Mouse (Mus musculus) left cerebral cortex, postnatal 25 days (tissue): ENCODE measurements around the gene Wap. TPM values are rescaled to one million over a fixed set of nuclear protein-coding genes. Genes with fewer than 3 reads are reported as not detected.

Source experiments
- total RNA-seq, 2 experiments: library from RNA; stranded (reverse); gene quantifications; 2 replicates each; pipeline ENCODE4 v1.2.3; 2021

The Wap gene
- total RNA-seq, 2 experiments from 2014 or later, result not detected

Other genes starting within 250 kb of the Wap start
- gene Zmiz2, start 249.6 kb downstream of the Wap start, total RNA-seq, result 100 to 1,000 TPM; 215 to 216 TPM
- gene Ppia, start 223.2 kb downstream of the Wap start, total RNA-seq, result 1,000 to 10,000 TPM; 1,922 to 2,079 TPM
- 10 to 100 TPM; 32.3 to 32.6 TPM for gene H2afv, start 194.2 kb downstream of the Wap start, total RNA-seq
- 100 to 1,000 TPM; 294 to 301 TPM for gene Purb, start 162.7 kb downstream of the Wap start, total RNA-seq
- 1 to 10 TPM in 1 of 2 experiments, under 1 TPM in 1; 0.32 to 1.3 TPM for gene Myo1g, start 117.7 kb downstream of the Wap start, total RNA-seq
- gene Ccm2, start 91.8 kb downstream of the Wap start, total RNA-seq, result 10 to 100 TPM; 57.6 to 63.5 TPM
- gene Nacad, start 32.6 kb downstream of the Wap start, total RNA-seq, result 10 to 100 TPM; 42.4 to 46.6 TPM
- gene Tbrg4, start 12.6 kb downstream of the Wap start, total RNA-seq, result 10 to 100 TPM; 47.0 to 49.6 TPM
- 10 to 100 TPM; 17.6 to 18.1 TPM for gene Ramp3, start 19.9 kb upstream of the Wap start, total RNA-seq
- gene Gm11983, start 199.0 kb upstream of the Wap start, total RNA-seq, result not detected